Mouse (Mus musculus) liver, adult 2 months (tissue): Measurements from ENCODE around the gene Stat1. TPM values are rescaled to one million over a fixed set of nuclear protein-coding genes. Genes with fewer than 3 reads are reported as not detected.
A peak's percentile ranks its signal among the peaks of the same experiment; 100 is the strongest.

Experiments
- DNase-seq: peaks from one replicate; pipeline ENCODE4 v3.0.0-alpha.2; 2011; ENCODE audit warnings: low read depth, low spot score; ENCODE audit errors: extremely low read depth
- H3K27ac ChIP-seq: fragments of 200-500 bp; replicated peaks from 2 replicates; pipeline ENCODE4 v1.5.1; 2012; ENCODE audit warnings: low read depth, mild to moderate bottlenecking, control low read depth, inconsistent platforms, low read length; ENCODE audit not compliant: insufficient read depth
- H3K27me3 ChIP-seq: fragments of 200-500 bp; 2 replicates; pipeline ENCODE4 v1.6.1; 2012; ENCODE audit warnings: mild to moderate bottlenecking, moderate library complexity, low read length, inconsistent platforms; ENCODE audit not compliant: control insufficient read depth, insufficient read depth
- H3K36me3 ChIP-seq: fragments of 200-500 bp; 2 replicates; pipeline ENCODE4 v1.6.1; 2012; ENCODE audit warnings: low read length, inconsistent platforms; ENCODE audit not compliant: control insufficient read depth, insufficient read depth
- H3K4me1 ChIP-seq: fragments of 200-500 bp; 2 replicates; pipeline ENCODE4 v1.6.1; 2011; ENCODE audit warnings: low read length; ENCODE audit not compliant: control insufficient read depth, insufficient read depth
- H3K4me3 ChIP-seq: fragments of 200-500 bp; 2 replicates; pipeline ENCODE4 v1.5.1; 2011; ENCODE audit warnings: low read depth, mild to moderate bottlenecking, control low read depth, low read length, moderate library complexity; ENCODE audit not compliant: insufficient read depth
- H3K79me2 ChIP-seq: fragments of 200-500 bp; 2 replicates; pipeline ENCODE4 v1.6.1; 2012; ENCODE audit warnings: inconsistent platforms, mild to moderate bottlenecking, low read length, moderate library complexity; ENCODE audit not compliant: control insufficient read depth, insufficient read depth
- H3K9ac ChIP-seq: fragments of 200-500 bp; 2 replicates; pipeline ENCODE4 v1.6.1; 2012; ENCODE audit warnings: low read depth, mild to moderate bottlenecking, control low read depth, inconsistent platforms, low read length
- CTCF ChIP-seq: fragments of 200-500 bp; IDR thresholded peaks from 2 replicates; pipeline ENCODE4 v1.5.1; 2011; ENCODE audit warnings: low read depth, low read length, control low read depth
- POLR2A ChIP-seq: fragments of 200-500 bp; IDR thresholded peaks from 2 replicates; pipeline ENCODE4 v1.6.1; 2011; ENCODE audit warnings: low read length, control low read depth; ENCODE audit not compliant: insufficient read depth; ENCODE audit errors: extremely low read depth
- WGBS: fragments of 180-500 bp; shearing (Covaris S2); methylation state at CpG from one replicate; pipeline ENCODE4 v1.1.7; 2018; 5-methylcytosine and 5-hydroxymethylcytosine counted together
- polyA plus RNA-seq: library from polyadenylated mRNA; depleted of rRNA; stranded (reverse); fragments of >200 nt; gene quantifications from 2 replicates; pipeline ENCODE4 v1.2.3, GENCODE M21; 2012
- total RNA-seq: library from RNA; depleted of rRNA; stranded (reverse); fragments of >200 nt; gene quantifications from 2 replicates; pipeline ENCODE4 v1.2.3, GENCODE M21; 2014

The Stat1 gene
- total and polyA plus RNA-seq, 2 experiments = 54.3 to 87.4 TPM

DNA sequence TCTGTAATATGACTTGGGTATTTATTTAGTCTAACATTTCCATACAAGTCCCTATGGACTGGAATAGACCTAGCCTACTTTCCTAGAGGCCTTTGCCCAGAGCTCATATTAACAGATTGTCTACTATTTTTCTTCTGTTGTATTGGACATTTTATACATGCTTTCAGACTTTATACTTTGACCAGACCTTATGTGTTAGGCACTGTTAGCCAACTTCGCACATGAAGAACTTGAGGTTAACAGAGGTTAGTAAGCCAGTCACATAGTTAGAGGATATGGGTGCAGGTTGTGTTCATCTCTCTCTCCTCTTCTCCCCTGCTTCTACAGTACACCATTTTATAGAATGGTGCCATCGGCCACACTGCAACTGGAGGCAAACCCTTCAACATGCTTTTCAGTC lies 38.8 kb downstream of the Stat1 start:
- DNase-seq = peak; percentile 83
- peaks cover 76% of the 10 kb centered on the region for H3K36me3 ChIP-seq
- TF ChIP-seq CTCF (no peak), POLR2A (no peak)
- no peaks in the 10 kb centered on the region for H3K27me3 ChIP-seq
- H3K9ac ChIP-seq = no peak overlapping the region
- no peak overlapping the region for H3K27ac ChIP-seq
- no peaks in the 10 kb centered on the region for H3K79me2 ChIP-seq
- H3K4me3 ChIP-seq = no peak overlapping the region
- H3K4me1 ChIP-seq = 0 out of 2 replicates have a peak, but pooled peaks cover 2% of the 10 kb centered on the region
- WGBS = 60% methylated on average over 2 of the region's 2 CpGs

DNA sequence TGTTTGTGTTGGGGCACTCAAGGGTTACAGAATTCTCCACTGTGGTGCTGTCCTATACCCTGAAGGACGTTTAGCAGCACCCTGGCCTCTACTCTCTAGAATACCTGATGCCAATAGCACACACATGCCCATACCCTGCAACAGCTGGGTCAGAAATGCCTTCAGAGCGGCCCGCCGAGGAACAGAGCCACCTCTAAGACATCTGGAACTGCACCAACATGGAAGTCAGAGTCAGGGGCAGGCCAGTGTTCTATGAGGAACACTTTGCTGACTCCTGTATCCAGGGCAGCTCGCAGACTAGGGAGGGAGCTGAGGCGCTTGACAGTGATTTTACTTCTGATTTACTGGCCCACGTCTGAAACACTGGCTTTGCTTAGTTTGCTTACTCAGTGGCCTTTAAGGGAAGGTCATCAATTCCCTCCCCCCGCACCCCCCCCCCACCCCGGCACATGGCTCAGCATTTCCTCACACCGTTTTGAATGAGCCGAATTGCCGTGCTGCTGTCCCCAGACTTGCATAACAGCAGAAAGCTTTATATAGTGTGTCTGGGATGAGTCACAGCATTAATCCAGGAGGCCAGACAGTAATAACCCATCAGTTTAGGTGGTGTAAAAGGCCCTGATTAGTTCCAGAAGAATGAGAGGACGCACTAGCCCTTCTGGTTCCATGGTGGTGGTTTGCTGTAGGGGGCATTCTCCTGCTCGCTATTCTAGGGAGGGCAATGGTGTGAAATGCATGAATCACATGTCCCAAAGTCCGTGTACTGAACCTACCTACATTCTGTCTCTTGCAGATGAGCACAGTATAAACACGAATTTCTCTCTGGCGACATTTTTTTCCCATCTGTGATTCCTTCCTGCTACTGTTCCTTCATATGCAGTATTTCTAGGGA lies 39.5 kb downstream of the Stat1 start:
- no peak overlapping the region for H3K4me3 ChIP-seq
- no peaks in the 10 kb centered on the region for H3K27me3 ChIP-seq
- peaks cover 75% of the 10 kb centered on the region for H3K36me3 ChIP-seq
- no peak for TF ChIP-seq POLR2A
- TF ChIP-seq CTCF = no peak
- peak; percentile 16 for DNase-seq
- 62% methylated on average over 17 of the region's 17 CpGs for WGBS
- H3K27ac ChIP-seq = no peak overlapping the region
- H3K4me1 ChIP-seq = 0 out of 2 replicates have a peak, but pooled peaks cover 2% of the 10 kb centered on the region
- no peaks in the 10 kb centered on the region for H3K79me2 ChIP-seq
- H3K9ac ChIP-seq = no peak overlapping the region

DNA sequence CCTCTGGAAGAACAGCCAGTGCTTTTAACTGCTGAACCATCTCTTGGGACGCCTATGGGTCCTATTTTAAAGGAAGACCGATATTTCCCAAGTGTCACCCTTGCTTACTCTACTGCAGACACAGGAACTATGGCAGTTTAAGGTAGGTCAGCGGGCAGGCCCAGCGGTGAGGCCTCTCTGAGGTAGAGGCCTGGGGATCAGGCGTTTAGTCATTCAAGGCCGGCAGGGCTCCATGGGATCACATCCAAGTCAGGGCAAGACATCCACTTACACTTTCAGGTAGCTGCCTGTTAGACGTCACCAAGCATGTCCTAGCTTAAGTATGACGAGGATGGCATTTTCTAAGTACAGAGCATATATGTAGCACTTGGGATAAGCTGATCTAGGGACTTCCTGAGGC lies 41.9 kb downstream of the Stat1 start:
- H3K4me3 ChIP-seq = no peak overlapping the region
- TF ChIP-seq POLR2A (no peak), CTCF (no peak)
- H3K27ac ChIP-seq = no peak overlapping the region
- peaks cover 60% of the 10 kb centered on the region for H3K36me3 ChIP-seq
- H3K4me1 ChIP-seq = 0 out of 2 replicates have a peak, but pooled peaks cover 2% of the 10 kb centered on the region
- H3K79me2 ChIP-seq = no peaks in the 10 kb centered on the region
- no peaks in the 10 kb centered on the region for H3K27me3 ChIP-seq
- H3K9ac ChIP-seq = no peak overlapping the region
- no peak for DNase-seq
- 94% methylated on average over 8 of the region's 8 CpGs for WGBS

DNA sequence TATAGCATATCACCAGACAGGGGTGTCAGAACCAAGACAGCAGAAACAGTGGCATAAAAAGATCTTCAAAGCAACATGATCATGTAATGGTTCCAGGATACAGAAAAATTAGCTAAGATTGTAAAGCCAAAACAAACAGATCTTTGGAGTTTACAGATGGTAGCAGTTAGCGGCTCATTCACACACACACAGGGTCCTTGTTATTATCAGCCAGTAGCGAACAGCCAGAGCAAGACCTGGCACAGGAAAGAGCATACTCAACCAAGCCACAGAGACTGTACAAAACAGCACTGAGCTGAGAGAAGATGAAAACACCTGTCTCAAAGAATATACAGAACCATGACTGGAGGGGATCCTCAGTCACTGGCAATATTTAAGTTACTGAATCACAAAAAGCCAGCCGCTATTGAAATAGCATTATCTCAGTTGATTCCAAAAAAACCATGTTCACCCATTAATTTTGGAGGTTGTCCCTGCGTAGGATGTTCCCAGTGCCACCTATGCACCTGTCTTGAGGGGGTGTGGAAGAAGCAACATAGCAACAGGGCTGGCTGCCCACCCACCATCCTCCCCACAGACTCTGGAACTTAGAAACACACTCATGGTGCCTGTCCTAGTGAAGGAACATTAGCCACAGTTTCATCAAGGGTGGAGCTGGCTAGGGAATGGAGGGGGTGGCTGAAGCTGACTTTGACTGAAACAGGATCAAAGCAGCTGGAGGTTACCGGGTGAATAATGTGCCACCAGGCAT lies 44.6 kb downstream of the Stat1 start:
- H3K36me3 ChIP-seq = peaks cover 40% of the 10 kb centered on the region
- no peak overlapping the region for H3K4me3 ChIP-seq
- no peak overlapping the region for H3K9ac ChIP-seq
- TF ChIP-seq POLR2A = no peak
- no peak for TF ChIP-seq CTCF
- H3K27me3 ChIP-seq = no peaks in the 10 kb centered on the region
- whole genome bisulfite sequencing = 66% methylated on average over 5 of the region's 5 CpGs
- H3K4me1 ChIP-seq = no peaks in the 10 kb centered on the region
- H3K27ac ChIP-seq = no peak overlapping the region
- no peaks in the 10 kb centered on the region for H3K79me2 ChIP-seq
- peak; percentile 77 for DNase-seq

DNA sequence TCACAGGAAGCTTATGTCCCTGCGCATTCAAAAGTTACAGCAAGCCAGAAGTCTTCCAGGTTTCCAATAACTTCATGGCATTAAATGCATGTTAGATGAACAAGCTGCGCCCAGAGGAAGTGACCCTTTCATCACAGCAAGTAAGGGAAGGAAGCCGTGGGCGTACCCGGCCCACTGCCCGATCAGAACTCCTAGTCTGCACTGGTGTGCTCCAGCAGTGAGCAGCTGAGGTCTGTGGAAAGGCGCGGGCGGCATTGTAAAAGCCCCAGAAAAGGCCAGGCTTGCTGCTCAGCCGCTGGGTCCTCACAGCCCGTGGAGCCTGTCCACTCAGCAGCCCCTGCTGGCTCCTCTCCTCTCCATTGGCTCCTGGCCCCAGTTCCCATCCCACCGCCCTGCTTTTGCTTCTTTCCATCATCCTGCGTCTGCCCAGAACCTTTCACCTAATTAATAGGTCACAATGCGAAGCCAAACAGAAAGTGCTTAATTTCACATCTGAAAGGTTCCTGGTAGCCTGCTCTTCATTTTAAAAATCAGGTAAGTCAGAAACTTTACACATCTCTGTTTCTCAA lies 47.5 kb downstream of the Stat1 start:
- H3K27ac ChIP-seq = no peak overlapping the region

More for the DNA sequence above, 47.5 kb downstream of the Stat1 start:
- Histone ChIP-seq H3K4me3 (no peak overlapping the region), H3K79me2 (no peaks in the 10 kb centered on the region), H3K27me3 (no peaks in the 10 kb centered on the region), H3K4me1 (no peaks in the 10 kb centered on the region), H3K9ac (no peak overlapping the region), H3K36me3 (peaks cover 17% of the 10 kb centered on the region; the same call in 1 of the 2 replicates)
- WGBS = 71% methylated on average over 14 of the region's 14 CpGs
- DNase-seq = no peak
- TF ChIP-seq POLR2A (no peak), CTCF (no peak)
